Mouse (Mus musculus) cortical plate, adult 2 months (tissue): ENCODE measurements around the gene Akna. TPM values are rescaled to one million over a fixed set of nuclear protein-coding genes. Genes with fewer than 3 reads are reported as not detected.

Source experiments
- H3K27ac ChIP-seq: fragments of 200-500 bp; 2 replicates; pipeline ENCODE4 v1.5.1; 2012; ENCODE audit warnings: low read length, control low read depth, inconsistent platforms; ENCODE audit not compliant: insufficient read depth
- H3K4me1 ChIP-seq: fragments of 200-500 bp; 2 replicates; pipeline ENCODE4 v1.6.1; 2011; ENCODE audit warnings: low read length; ENCODE audit not compliant: control insufficient read depth, insufficient read depth
- H3K4me3 ChIP-seq: fragments of 200-500 bp; 2 replicates; pipeline ENCODE4 v1.5.1; 2011; ENCODE audit warnings: mild to moderate bottlenecking, low read length, control low read depth; ENCODE audit not compliant: insufficient read depth
- CTCF ChIP-seq: fragments of 200-500 bp; IDR thresholded peaks from 2 replicates; pipeline ENCODE4 v1.5.1; 2011; ENCODE audit warnings: mild to moderate bottlenecking, control low read depth, low read length; ENCODE audit not compliant: insufficient read depth; ENCODE audit errors: extremely low read depth
- POLR2A ChIP-seq: fragments of 200-500 bp; IDR thresholded peaks from 2 replicates; pipeline ENCODE4 v1.6.1; 2011; ENCODE audit warnings: mild to moderate bottlenecking, low read length, control low read depth; ENCODE audit not compliant: insufficient read depth; ENCODE audit errors: extremely low read depth
- polyA plus RNA-seq: library from polyadenylated mRNA; depleted of rRNA; stranded (reverse); fragments of >200 nt; gene quantifications from 2 replicates; pipeline ENCODE4 v1.2.3, GENCODE M21; 2012

Akna gene
- polyA plus RNA-seq, 1 experiment, result 1.8 TPM

DNA sequence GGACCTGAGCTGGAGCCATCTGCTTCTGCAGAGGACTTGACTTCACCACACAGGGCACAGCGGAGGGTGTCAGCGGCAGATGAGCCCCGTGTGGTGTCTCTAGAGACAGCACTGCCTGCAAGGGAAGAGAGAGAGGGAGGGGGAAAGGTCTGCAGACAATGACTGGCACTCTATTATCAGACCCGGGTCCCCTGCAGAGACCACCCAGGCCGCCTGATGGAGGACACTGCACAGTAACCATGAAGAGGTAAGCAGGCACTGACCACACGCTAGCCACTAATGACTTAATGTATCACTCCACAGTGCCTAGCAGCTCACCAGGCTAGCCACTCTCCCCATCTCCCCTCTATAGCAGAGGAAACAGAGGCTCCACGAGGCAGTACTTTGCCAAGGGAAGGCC, 32.3 kb downstream of the Akna start:
- TF ChIP-seq CTCF, result no peak
- no peak for TF ChIP-seq POLR2A
- Histone ChIP-seq H3K27ac (no peak overlapping the region), H3K4me3 (no peak overlapping the region), H3K4me1 (no peaks in the 10 kb centered on the region)

DNA sequence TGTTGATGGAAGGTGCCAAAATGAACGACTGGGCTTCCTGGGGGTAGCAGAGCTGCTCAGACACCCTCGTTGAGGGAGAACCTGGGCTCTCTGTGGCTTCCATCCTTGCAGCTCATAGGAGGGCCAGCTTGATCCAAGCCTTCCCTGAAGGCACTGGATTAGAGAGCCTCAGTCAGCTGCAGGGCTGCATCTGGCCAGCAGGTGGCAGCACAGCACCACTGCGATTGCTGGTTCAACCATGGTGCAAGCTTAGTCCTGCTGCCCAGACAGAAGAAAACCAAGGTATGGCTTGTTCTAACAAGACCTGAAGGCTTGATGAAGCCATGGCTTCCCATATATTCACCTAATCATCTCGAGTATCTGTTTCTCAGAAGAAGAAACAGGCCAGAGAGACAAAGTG, 34.6 kb downstream of the Akna start:
- H3K4me1 ChIP-seq, result no peaks in the 10 kb centered on the region
- no peak overlapping the region for H3K27ac ChIP-seq

DNA sequence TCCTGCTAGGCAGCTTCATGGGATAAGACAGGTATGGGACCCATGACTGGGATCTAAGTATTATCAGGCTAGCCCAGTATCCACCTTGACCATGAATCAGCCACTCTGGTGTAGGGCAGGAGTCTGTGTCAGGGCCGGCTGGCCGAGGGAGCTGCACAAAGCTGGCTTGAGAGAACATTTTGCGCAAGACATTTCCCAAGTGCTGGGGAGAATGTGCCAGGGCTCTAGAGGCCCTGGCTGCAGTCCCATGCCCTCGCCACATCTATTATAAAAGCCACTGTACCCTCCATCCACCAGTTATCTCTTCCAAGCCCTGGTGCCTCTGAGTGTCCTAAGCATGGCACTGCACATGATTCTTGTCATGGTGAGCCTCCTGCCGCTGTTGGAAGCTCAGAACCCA, 41.0 kb downstream of the Akna start, which contains the start of gene Orm2:
Orm2 (plus strand) TSS at position 300 of the 400 bp plus-strand sequence.
- no peak for TF ChIP-seq POLR2A
- TF ChIP-seq CTCF, result no peak
- H3K4me3 ChIP-seq, result no peak within 1 kb of the TSS

More for the DNA sequence above, 34.6 kb downstream of the Akna start:
- no peak overlapping the region for H3K4me3 ChIP-seq
- TF ChIP-seq CTCF (peak; percentile 98), POLR2A (no peak)

DNA sequence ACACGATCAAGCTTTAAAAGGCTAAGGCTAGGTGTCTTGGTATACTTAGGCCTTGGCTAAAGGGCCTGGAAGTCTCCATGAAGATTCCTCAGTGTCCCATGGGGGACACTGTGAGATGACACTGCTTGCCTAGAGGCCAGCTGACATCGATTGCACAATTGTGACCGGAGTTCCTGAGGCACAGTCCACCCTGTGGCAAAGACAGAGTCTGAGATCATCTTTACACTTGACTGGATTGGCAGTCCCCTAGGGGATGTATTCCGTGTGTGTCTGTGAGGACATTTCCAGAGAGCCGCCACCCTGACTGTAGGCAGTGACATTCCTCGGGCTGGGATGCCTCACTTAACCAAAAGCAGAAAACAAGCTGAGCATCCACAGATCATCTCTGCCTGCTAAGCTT, 43.3 kb downstream of the Akna start:
- H3K4me3 ChIP-seq, result no peak overlapping the region
- TF ChIP-seq CTCF, result no peak
- no peak for TF ChIP-seq POLR2A

More for the DNA sequence above, 41.0 kb downstream of the Akna start, which contains the start of gene Orm2:
- no peaks in the 10 kb centered on the region for H3K4me1 ChIP-seq
- no peak within 1 kb of the TSS for H3K27ac ChIP-seq

DNA sequence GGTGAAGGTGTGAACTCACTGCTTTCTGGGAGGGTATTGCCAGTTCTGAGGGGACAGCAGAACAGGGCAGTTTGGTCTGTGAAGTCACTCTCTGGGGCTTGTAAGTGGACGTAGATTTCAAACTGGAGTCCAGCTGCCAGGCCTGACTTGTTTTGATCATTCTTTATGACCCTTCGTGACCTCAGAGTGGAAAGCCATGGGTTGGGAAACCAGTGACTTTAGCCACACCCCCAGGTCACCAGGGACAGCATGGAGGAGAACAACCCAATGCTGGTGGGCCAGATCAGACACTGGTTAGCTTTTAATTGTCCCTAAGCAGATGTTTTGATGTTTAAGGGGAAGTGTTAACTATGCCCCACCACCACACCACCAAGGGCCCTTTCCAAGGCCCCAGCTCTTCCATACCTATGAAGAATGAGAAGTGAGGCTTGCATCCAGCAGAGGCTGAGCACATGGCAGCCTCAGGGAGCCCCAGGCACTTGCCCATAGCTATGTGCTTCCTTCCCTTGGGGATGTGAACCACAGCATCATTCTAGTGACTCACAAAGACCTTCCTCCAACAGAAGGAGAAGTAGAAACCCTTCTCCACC, 46.1 kb downstream of the Akna start:
- no peaks in the 10 kb centered on the region for H3K4me1 ChIP-seq
- H3K27ac ChIP-seq, result no peak overlapping the region
- H3K4me3 ChIP-seq, result no peak overlapping the region
- TF ChIP-seq POLR2A, result no peak
- no peak for TF ChIP-seq CTCF

More for the DNA sequence above, 43.3 kb downstream of the Akna start:
- Histone ChIP-seq H3K4me1 (no peaks in the 10 kb centered on the region), H3K27ac (no peak overlapping the region)

DNA sequence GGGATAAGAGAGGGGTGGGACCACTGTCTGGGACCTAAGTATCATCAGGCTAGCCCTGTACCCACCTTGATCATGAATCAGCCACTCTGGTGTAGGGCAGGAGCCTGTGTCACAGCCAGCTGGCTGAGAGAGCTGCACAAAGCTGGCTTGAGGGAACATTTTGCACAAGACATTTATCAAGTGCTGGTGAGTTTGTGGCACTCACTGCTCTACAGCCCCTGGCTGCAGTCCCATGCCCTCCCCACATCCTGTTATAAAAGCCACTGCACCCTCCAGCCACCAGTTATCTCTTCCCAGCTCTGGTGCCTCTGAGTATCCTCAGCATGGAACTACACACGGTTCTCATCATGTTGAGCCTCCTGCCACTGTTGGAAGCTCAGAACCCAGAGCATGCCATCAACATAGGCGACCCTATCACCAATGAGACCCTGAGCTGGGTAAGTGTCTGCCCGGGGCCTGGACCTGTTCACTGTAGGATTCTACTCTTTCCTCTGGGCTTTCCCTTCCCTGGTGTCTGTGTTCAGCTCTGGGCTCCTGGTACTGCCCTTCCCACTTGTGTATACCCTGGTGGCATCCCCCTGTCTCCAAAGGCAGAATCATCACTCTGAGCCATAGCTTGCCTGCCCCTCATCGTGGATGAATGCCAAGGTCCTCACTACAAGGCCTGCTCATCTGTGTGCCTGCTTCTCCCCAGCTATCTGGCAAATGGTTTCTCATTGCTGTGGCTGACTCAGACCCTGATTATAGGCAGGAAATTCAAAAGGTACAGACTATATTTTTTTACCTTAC, 47.1 kb downstream of the Akna start, which contains the start of gene Orm3:
Orm3 (plus strand) TSS at position 286 of the 789 bp plus-strand sequence.
- no peak for TF ChIP-seq POLR2A
- TF ChIP-seq CTCF, result no peak
- Histone ChIP-seq H3K4me1 (no peaks in the 10 kb centered on the region), H3K27ac (no peak within 1 kb of the TSS), H3K4me3 (no peak within 1 kb of the TSS)

DNA sequence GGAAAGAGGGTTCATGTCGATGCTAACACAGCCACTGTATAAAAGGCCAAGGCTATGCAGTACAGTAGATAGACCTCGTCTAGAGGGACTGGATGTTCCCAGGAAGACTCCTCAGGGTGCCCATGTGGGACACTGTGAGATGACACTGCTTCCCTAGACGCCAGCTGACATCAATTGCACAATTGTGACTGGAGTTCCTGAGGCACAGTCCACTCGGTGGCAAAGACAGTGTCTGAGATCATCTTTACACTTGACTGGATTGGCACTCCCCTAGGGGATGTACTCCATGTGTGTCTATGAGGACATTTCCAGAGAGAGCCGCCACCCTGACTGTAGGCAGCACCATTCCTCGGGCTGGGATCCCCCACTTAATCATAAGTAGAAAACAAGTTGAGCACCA, 54.6 kb downstream of the Akna start:
- H3K27ac ChIP-seq, result no peak overlapping the region
- TF ChIP-seq POLR2A (no peak), CTCF (no peak)

DNA sequence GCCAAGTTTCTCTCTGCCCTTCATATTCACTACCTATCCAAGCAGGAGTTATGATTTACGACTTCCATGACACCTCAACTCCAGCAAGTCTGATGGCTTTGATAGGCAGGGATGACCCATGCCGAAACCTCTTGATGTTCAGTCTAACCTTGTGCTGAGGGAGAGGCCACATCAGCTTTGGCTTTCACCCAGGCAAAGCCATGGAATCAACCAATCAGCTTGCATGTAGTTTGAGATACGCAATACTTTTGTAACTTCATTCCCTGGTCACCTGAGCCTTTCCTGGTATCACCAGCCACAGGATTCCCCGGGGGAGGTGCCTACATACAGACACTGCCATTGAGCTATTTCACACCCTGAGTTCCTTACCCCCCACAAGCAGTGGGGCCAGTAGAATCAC, 56.5 kb downstream of the Akna start:
- TF ChIP-seq POLR2A, result no peak
- TF ChIP-seq CTCF, result no peak
- no peak overlapping the region for H3K4me3 ChIP-seq
- H3K27ac ChIP-seq, result no peak overlapping the region
- no peaks in the 10 kb centered on the region for H3K4me1 ChIP-seq

More for the DNA sequence above, 54.6 kb downstream of the Akna start:
- no peaks in the 10 kb centered on the region for H3K4me1 ChIP-seq
- H3K4me3 ChIP-seq, result no peak overlapping the region

DNA sequence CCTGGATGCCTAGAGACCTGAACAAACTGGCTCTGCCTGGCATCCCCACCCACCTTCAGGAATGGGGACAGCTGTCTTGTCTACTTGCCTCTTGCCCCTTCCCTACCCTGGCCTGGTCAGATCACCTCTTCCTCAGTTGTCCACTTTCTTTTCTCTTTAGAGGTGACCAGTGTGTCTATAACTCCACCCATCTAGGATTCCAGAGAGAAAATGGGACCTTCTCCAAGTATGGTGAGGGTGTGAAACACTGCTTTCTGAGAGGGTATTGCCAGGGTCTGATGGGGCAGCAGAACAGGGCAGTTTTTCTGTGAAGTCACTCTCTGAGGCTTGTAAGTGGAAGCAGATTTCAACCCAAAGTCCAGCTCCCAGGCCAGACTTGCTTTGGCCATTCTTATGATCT, 57.9 kb downstream of the Akna start:
- H3K4me3 ChIP-seq, result no peak overlapping the region
- TF ChIP-seq CTCF (no peak), POLR2A (no peak)
- H3K4me1 ChIP-seq, result no peaks in the 10 kb centered on the region

DNA sequence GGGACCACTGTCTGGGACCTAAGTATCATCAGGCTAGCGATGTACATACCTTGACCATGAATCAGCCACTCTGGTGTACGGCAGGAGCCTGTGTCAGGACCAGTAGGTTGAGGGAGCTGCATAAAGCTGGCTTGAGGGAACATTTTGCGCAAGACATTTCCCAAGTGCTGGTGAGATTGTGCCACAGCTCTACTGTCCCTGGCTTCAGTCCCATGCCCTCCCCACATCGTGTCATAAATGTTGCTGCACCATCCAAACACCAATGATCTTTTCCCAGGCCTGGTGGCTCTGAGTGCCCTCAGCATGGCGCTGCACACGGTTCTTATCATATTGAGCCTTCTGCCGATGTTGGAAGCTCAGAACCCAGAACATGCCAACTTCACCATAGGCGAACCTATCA, 58.9 kb downstream of the Akna start, which contains the start of gene Orm1:
Orm1 (plus strand) TSS at position 266 of the 400 bp plus-strand sequence.
- no peak within 1 kb of the TSS for H3K4me3 ChIP-seq
- no peak within 1 kb of the TSS for H3K27ac ChIP-seq
- H3K4me1 ChIP-seq, result no peaks in the 10 kb centered on the region
- no peak for TF ChIP-seq CTCF

More for the DNA sequence above, 57.9 kb downstream of the Akna start:
- H3K27ac ChIP-seq, result no peak overlapping the region
